Mouse (Mus musculus) heart, adult 2 months (tissue): ENCODE data around the gene Tm4sf5.

Experiments
- CTCF ChIP-seq: fragments of 200-600 bp; IDR thresholded peaks from 2 replicates; pipeline ENCODE4 v1.8.1; 2022; ENCODE audit warnings: antibody characterized with exemption, mild to moderate bottlenecking, moderate library complexity
- EP300 ChIP-seq: fragments of 200-500 bp; IDR thresholded peaks from 2 replicates; pipeline ENCODE4 v1.6.1; 2011; ENCODE audit warnings: low read depth, low read length, control low read depth; ENCODE audit not compliant: insufficient read depth
- POLR2A ChIP-seq: fragments of 200-500 bp; IDR thresholded peaks from 2 replicates; pipeline ENCODE4 v1.6.1; 2011; ENCODE audit warnings: mild to moderate bottlenecking, low read depth, low read length, control low read depth; ENCODE audit not compliant: insufficient read depth

GRCm38 (mm10) chr11:70524782-70525181, 19.7 kb downstream of the Tm4sf5 start:
- TF ChIP-seq CTCF = no peak
- TF ChIP-seq POLR2A = no peak
- TF ChIP-seq EP300 = no peak
